Mouse (Mus musculus) midbrain, embryonic 15.5 days (tissue): Measurements from ENCODE around the gene Txlna. TPM values are rescaled to one million over a fixed set of nuclear protein-coding genes. Genes with fewer than 3 reads are reported as not detected.

Experiments used
- ATAC-seq: fragments of 200-750 bp; cut with Nextera tagmentation; replicated peaks from 2 replicates; pipeline ENCODE4 v1.8.0; 2017; ENCODE audit warnings: moderate TSS enrichment
- H3K27ac ChIP-seq: fragments of 300-500 bp; sonication (generic); 2 replicates; pipeline ENCODE4 v1.5.1; 2015; ENCODE audit warnings: mild to moderate bottlenecking, inconsistent platforms
- H3K27me3 ChIP-seq: fragments of 300-500 bp; sonication (generic); replicated peaks from 2 replicates; pipeline ENCODE4 v1.6.1; 2015; ENCODE audit warnings: inconsistent platforms
- H3K36me3 ChIP-seq: fragments of 300-500 bp; sonication (generic); replicated peaks from 2 replicates; pipeline ENCODE4 v1.6.1; 2015; ENCODE audit warnings: inconsistent platforms
- H3K4me1 ChIP-seq: fragments of 300-500 bp; sonication (generic); 2 replicates; pipeline ENCODE4 v1.6.1; 2015; ENCODE audit warnings: inconsistent platforms
- H3K4me2 ChIP-seq: fragments of 300-500 bp; sonication (generic); 2 replicates; pipeline ENCODE4 v1.6.1; 2015; ENCODE audit warnings: inconsistent platforms, mild to moderate bottlenecking, moderate library complexity
- H3K4me3 ChIP-seq: fragments of 300-500 bp; sonication (generic); 2 replicates; pipeline ENCODE4 v1.5.1; 2015; ENCODE audit warnings: mild to moderate bottlenecking, inconsistent platforms
- H3K9ac ChIP-seq: fragments of 300-500 bp; sonication (generic); 2 replicates; pipeline ENCODE4 v1.6.1; 2015; ENCODE audit warnings: mild to moderate bottlenecking, inconsistent platforms
- H3K9me3 ChIP-seq: fragments of 300-500 bp; sonication (generic); 2 replicates; pipeline ENCODE4 v1.6.1; 2016; ENCODE audit warnings: inconsistent platforms
- WGBS: fragments of 180-500 bp; shearing (Covaris S2); methylation state at CpG from one replicate; pipeline ENCODE4 v1.1.7; 2015; ENCODE audit warnings: mixed read lengths; 5-methylcytosine and 5-hydroxymethylcytosine counted together
- polyA plus RNA-seq: library from polyadenylated mRNA; unstranded; fragments of >200 nt; fragmentation: Nextera tagmentation; extraction: Ambion mirVana; gene quantifications from 2 replicates; pipeline ENCODE4 v1.2.1, GENCODE M21; 2015

The Txlna gene
- polyA plus RNA-seq, 1 experiment from 2014 or later, result 52.7 TPM

DNA sequence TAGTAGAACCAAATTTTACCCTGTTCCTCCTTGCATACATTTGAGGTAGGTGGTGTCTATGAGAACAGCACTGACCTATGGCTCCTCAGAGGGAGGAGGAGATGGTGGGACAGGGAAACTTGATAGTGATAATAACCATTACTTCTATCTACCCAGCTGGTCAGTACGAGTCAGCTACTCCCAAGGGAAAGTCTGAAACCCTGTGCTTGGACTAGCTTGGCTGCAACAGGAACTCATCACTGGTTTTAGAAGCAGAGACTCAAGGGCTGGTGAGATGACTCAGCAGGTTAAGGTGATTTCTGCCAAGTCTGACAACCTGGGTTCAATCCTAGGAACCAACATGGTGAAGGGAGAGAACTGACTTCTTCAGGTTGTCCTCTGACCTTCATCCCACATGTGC lies 7.8 kb upstream of the Txlna start:
- 92% methylated on average over 1 of the region's 1 CpGs for WGBS
- no peak overlapping the region for H3K27ac ChIP-seq
- no peak overlapping the region for H3K4me3 ChIP-seq
- no peaks in the 10 kb centered on the region for H3K4me1 ChIP-seq
- peaks cover 65% of the 10 kb centered on the region for H3K36me3 ChIP-seq
- H3K27me3 ChIP-seq, result no peaks in the 10 kb centered on the region
- H3K4me2 ChIP-seq, result no peak overlapping the region
- no peak for ATAC-seq
- no peaks in the 10 kb centered on the region for H3K9me3 ChIP-seq
- H3K9ac ChIP-seq, result no peak overlapping the region

DNA sequence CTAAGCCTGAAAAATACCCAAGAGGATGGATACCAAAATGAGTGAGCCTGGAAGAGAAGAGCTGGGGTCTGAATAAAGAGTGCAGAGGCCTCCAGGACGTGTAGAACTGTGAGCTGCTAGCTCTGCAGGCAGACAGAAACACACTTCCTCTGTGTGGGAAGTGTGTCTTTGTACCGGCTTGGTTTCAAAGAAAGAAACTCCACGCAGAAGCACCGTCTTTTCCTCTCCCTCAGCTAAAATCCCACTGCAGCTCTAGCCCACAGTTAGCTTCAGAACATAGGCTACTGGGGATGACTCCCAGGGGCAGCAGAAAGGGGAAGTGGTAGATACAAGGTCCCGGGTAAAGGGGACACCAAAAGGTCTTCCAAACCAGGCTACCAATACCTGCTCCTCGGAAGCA lies 4.3 kb upstream of the Txlna start:
- no peak for ATAC-seq
- 87% methylated on average over 6 of the region's 6 CpGs for WGBS
- Histone ChIP-seq H3K4me3 (no peak overlapping the region), H3K4me2 (no peak overlapping the region), H3K4me1 (peaks cover 3% of the 10 kb centered on the region; the same call in 1 of the 2 replicates), H3K27me3 (no peaks in the 10 kb centered on the region), H3K9me3 (no peaks in the 10 kb centered on the region), H3K27ac (no peak overlapping the region), H3K9ac (no peak overlapping the region), H3K36me3 (peaks cover 40% of the 10 kb centered on the region)

DNA sequence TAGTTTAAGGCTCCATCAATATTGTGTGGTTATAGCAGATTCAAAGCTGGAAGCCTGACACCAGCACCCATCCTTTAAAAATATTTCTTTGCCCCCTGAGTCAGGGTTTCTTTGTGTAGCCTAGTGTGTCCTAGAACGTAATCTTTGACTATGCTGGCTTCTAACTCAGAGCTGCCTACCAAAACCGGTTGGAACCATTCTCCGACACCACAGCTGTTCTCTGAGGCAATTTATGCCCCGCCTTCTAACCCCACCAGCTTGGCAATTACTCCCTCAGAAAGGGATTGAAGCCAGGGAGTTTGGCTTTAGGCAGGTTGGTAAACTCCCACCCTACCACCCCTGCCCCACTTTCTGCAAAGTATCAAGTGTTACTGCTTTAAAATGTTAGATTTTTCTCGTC lies 891 bp upstream of the Txlna start:
- Histone ChIP-seq H3K4me1 (peaks cover 26% of the 10 kb centered on the region), H3K27me3 (no peaks in the 10 kb centered on the region), H3K36me3 (peaks cover 16% of the 10 kb centered on the region; the same call in 1 of the 2 replicates), H3K4me3 (no peak overlapping the region), H3K4me2 (no peak overlapping the region), H3K27ac (no peak overlapping the region), H3K9me3 (no peaks in the 10 kb centered on the region), H3K9ac (no peak overlapping the region)
- WGBS, result 58% methylated on average over 5 of the region's 5 CpGs
- no peak for ATAC-seq

DNA sequence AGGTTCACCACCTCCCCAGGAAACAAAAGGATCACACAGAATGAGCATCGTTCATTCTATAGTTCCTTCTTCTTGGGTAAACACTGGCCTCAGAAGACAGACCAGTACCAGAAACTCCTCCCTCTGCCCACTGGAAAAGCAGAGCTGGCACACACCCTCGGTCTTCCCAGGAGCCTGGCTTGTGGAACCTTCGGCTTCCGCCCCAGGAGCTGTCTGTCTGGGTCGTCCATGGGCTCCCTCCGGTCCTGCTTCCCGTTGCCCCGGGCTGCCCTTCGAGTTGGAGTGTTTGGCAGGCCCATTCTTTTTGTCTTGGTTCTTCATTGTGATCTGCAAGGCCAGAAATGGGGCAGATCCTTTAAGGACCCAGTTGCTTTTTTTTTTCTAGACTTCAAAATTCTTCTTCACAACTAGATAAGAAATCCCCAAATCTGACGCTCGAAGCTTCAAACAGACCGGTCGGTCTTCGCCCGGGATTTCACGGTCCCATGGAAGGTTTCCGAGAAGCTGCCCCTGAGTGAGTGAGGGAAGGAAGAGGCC lies 696 bp downstream of the Txlna start:
- ATAC-seq, result no peak
- peak overlapping the region; percentile 97 for H3K27ac ChIP-seq
- peak overlapping the region; percentile 65 for H3K9ac ChIP-seq
- H3K9me3 ChIP-seq, result no peaks in the 10 kb centered on the region
- H3K4me2 ChIP-seq, result peak overlapping the region; percentile 95
- H3K27me3 ChIP-seq, result no peaks in the 10 kb centered on the region
- peaks cover 26% of the 10 kb centered on the region for H3K4me1 ChIP-seq
- H3K4me3 ChIP-seq, result peak overlapping the region; percentile 74
- H3K36me3 ChIP-seq, result peaks cover 16% of the 10 kb centered on the region; the same call in 1 of the 2 replicates
- 4% methylated on average over 17 of the region's 17 CpGs for WGBS

DNA sequence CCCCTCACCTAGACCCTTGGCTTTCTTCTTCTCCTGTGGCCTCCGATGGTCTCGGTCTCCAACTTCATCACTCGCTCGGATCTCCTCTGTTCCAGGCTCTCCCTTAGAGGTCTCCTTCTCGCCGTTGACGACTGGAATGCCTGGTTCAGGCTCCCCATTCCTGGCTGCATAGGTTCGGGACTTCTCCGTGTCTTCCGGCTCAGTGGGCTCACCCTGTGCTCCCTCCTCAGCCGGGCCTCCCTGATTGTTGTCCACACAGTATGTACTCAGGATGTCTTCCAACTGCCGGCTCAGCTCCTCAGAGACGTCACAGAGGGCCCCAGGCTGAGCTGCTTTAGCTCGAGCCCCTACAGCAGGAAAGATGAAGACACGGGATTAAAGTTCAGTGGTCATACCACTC lies 1.6 kb downstream of the Txlna start:
- Histone ChIP-seq H3K4me2 (peak overlapping the region; percentile 95), H3K9ac (peak overlapping the region; percentile 65; the same call in 1 of the 2 replicates), H3K27me3 (no peaks in the 10 kb centered on the region), H3K4me1 (peaks cover 26% of the 10 kb centered on the region), H3K27ac (no peak overlapping the region), H3K9me3 (no peaks in the 10 kb centered on the region), H3K4me3 (peak overlapping the region; percentile 74; the same call in 1 of the 2 replicates), H3K36me3 (peaks cover 23% of the 10 kb centered on the region; the same call in 1 of the 2 replicates)
- 86% methylated on average over 15 of the region's 15 CpGs for WGBS
- no peak for ATAC-seq

DNA sequence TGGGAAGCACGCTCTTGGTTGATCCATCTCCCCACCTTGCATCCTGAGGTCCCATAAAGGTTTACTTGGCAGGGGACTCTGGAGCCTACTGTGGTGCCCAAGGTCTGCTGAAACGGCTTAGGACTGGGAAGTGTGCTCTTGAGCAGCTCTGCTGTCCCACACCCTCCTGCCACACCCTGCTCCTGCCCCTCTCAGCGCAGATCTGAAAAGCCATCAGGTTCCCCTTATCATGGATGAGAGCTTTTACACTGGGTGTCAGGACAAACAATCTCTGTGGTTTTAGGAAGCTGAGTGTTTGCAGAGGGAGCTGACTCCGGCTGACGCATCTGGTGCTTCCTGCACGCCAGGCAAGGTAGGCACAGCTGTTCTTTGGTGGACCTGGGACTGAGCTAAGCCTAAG lies 7.0 kb downstream of the Txlna start:
- H3K27me3 ChIP-seq, result no peaks in the 10 kb centered on the region

DNA sequence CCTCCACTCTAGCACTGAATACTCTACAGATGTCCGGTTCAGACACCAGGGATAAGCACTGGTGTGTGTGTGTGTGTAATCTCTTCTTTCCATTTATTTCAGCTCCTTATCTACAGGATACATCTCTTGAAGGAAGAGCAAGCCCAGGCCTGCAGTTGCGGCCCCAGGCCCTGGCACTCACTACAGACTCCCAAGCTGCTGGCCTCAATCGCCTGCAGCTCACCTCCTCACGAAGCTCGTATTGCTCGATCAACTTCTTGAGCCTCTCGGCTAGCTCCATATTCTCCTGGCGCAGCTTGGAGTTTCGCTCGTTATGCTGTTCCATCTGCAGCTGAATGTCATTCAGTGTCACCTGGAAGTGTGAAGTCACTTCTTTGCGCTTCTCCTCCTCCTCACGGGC lies 9.0 kb downstream of the Txlna start:
- Histone ChIP-seq H3K36me3 (peaks cover 87% of the 10 kb centered on the region), H3K4me1 (peaks cover 4% of the 10 kb centered on the region; the same call in 1 of the 2 replicates), H3K4me2 (no peak overlapping the region), H3K4me3 (no peak overlapping the region), H3K9me3 (no peaks in the 10 kb centered on the region), H3K27ac (no peak overlapping the region), H3K9ac (no peak overlapping the region), H3K27me3 (no peaks in the 10 kb centered on the region)
- 96% methylated on average over 12 of the region's 12 CpGs for WGBS
- ATAC-seq, result no peak

More for the DNA sequence above, 7.0 kb downstream of the Txlna start:
- Histone ChIP-seq H3K9ac (no peak overlapping the region), H3K27ac (no peak overlapping the region), H3K9me3 (no peaks in the 10 kb centered on the region), H3K4me1 (peaks cover 14% of the 10 kb centered on the region), H3K4me2 (no peak overlapping the region), H3K4me3 (no peak overlapping the region), H3K36me3 (peaks cover 72% of the 10 kb centered on the region)
- WGBS, result 97% methylated on average over 6 of the region's 6 CpGs
- ATAC-seq, result no peak

DNA sequence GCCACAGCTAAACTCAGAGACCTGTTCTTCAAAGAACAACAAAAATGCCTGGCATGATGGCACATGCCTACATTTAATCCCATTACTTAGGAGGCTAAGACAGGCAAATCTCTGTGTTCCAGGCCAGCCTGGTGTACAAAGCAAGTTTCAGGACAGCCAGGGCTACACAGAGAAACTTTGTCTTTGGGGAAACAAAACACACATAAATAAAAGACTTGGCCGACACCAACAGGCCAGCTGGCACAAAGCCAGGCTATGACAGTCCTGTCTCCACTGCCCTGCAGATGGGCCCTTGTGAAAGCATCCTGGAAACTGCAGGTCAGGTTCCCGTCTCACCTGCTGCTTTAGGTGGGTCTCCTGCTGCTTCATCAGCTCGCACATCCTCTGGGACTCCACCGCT lies 9.9 kb downstream of the Txlna start:
- Histone ChIP-seq H3K4me3 (no peak overlapping the region), H3K36me3 (peaks cover 82% of the 10 kb centered on the region), H3K27me3 (no peaks in the 10 kb centered on the region), H3K4me2 (no peak overlapping the region), H3K27ac (no peak overlapping the region), H3K9ac (no peak overlapping the region), H3K4me1 (peaks cover 6% of the 10 kb centered on the region), H3K9me3 (no peaks in the 10 kb centered on the region)
- WGBS, result 81% methylated on average over 4 of the region's 4 CpGs
- ATAC-seq, result no peak

DNA sequence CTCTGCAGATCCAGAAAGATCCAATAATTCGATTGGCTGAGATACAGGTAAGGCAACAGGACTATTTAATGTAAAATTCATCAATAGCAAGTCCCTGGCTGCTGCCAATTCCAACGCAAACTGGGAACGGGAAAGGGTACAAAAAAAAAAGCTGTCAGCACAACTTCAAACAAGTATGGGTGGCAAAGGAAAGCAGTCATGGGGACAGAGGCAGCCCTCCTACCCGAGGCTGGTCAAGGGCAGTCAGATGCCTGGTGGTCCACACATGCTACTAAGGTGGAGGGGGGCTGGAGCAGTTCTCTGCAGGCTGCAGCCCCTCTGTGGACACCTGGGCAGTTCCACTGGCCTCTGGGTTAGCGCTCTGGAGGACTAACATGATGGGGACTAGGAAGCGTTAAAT lies 14.8 kb downstream of the Txlna start:
- Histone ChIP-seq H3K4me3 (no peak overlapping the region), H3K9ac (no peak overlapping the region), H3K9me3 (no peaks in the 10 kb centered on the region), H3K4me2 (no peak overlapping the region), H3K27ac (peak overlapping the region; percentile 91), H3K4me1 (peaks cover 42% of the 10 kb centered on the region), H3K27me3 (no peaks in the 10 kb centered on the region), H3K36me3 (peaks cover 44% of the 10 kb centered on the region)
- 80% methylated on average over 6 of the region's 6 CpGs for WGBS
- ATAC-seq, result no peak

DNA sequence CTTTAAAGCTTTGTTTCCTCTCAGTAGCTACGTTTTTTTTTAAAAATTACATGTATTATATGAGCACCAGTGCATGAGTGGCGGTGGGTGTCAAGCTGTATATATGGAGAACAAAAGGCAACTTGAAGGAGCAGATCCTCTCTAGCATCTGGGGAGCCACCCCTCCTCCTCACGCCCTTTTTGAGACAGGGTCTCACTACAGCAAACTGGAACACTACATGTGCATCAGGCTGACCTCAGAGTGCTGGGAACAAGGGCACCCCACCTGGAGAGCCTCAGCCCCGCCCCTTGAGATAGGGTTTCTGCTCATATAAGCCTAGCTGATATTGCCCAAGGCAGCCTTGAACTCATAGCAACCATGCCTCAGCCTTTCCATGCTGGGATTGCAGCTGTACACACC lies 15.4 kb downstream of the Txlna start:
- H3K9ac ChIP-seq, result no peak overlapping the region
- 43% methylated on average over 4 of the region's 4 CpGs for WGBS
- peaks cover 38% of the 10 kb centered on the region for H3K36me3 ChIP-seq

DNA sequence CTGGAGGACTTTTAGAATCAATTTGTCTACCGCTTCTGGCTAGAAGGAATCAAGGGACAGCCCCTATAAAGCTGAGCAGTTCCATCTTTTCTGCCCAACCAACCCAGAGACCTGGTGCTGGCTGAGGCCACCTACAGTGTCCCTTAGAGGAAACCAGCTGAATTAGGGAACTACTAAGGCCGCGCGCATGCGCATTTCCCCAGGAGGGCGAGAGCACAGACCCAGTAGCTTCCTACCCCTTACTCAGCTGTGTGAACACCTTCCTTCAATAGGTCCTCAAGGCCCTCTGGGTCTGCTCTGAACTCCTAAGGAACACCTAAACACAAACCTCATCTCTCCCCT lies 15.9 kb downstream of the Txlna start:
- whole genome bisulfite sequencing, result 2% methylated on average over 6 of the region's 6 CpGs
- peaks cover 33% of the 10 kb centered on the region for H3K36me3 ChIP-seq

More for the DNA sequence above, 15.4 kb downstream of the Txlna start:
- no peak for ATAC-seq
- Histone ChIP-seq H3K27ac (peak overlapping the region; percentile 91), H3K9me3 (no peaks in the 10 kb centered on the region), H3K4me3 (peak overlapping the region; percentile 54), H3K27me3 (no peaks in the 10 kb centered on the region), H3K4me1 (peaks cover 48% of the 10 kb centered on the region), H3K4me2 (peak overlapping the region; percentile 82)

DNA sequence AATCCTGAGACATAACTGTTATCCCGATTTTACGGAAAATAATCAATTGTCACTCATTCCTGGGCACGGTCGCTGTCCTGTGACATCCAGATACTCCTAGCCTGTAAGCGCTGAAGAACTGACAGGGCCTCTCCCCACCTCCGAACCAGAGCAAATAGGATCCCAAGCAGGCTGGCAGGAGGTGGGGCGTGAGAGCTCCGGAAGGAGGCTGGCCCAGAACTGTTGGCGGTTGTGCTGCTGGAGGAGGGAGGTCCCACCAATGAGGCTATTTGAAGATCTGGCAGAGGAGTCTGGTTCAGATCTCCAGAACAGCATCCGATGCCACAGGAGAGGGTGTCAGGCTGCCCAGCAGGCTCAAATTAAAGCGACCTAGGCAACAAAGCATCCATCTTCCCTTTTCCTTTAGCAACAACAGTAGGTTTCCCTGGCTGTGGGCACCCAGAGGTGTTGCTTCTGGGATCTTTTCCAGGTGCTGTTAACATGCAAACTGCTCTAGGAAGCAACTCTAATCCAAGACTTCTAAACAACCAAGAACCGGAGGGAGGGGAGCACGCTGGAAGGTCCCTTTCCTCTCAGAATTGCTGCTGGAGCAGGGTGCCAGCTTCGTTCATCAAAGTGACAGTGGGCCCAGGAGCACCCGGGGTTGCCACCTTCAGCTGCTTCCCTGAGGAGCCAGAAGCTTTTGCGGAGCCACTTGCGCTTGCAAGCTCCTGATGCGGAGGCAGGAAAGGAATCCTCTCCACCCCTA lies 16.4 kb downstream of the Txlna start:
- Histone ChIP-seq H3K4me3 (peak overlapping the region; percentile 54), H3K9ac (peak overlapping the region; percentile 70), H3K4me2 (peak overlapping the region; percentile 82), H3K4me1 (peaks cover 49% of the 10 kb centered on the region), H3K9me3 (no peaks in the 10 kb centered on the region), H3K27ac (peak overlapping the region; percentile 91), H3K27me3 (no peaks in the 10 kb centered on the region), H3K36me3 (peaks cover 29% of the 10 kb centered on the region)
- WGBS, result 0% methylated on average over 18 of the region's 18 CpGs
- ATAC-seq, result peak; percentile 96

More for the DNA sequence above, 15.9 kb downstream of the Txlna start:
- Histone ChIP-seq H3K4me2 (peak overlapping the region; percentile 82), H3K4me3 (peak overlapping the region; percentile 54), H3K27ac (peak overlapping the region; percentile 91), H3K27me3 (no peaks in the 10 kb centered on the region), H3K9ac (peak overlapping the region; percentile 70), H3K9me3 (no peaks in the 10 kb centered on the region), H3K4me1 (peaks cover 49% of the 10 kb centered on the region)
- ATAC-seq, result peak; percentile 49

DNA sequence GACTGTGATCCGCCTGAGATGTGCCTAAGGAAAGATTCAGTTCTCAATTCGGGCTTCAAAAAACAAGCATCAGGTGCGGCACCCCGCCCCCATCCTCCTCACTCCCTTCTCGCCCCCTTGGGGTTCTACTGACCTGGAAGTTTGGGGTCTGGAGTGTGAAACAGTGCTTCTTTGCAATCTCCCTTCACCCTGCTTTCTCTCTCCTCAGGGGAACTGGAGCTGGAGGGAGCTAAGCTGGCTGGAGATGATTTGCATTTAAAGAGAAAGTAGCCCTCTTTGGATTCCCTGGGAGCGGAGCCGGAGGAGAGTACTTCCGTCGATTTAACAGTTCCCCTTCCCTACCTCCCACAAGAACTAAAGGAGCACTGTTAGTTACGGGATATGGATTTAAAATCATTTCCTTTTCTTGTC lies 17.2 kb downstream of the Txlna start, which contains the start of gene Ccdc28b:
Ccdc28b (minus strand) TSS at position 267 of the 411 bp plus-strand sequence.
- ATAC-seq, result peak; percentile 55
- 2% methylated on average over 10 of the region's 10 CpGs for WGBS
- Histone ChIP-seq H3K4me2 (peak within 1 kb of the TSS; percentile 82), H3K36me3 (peaks cover 22% of the 10 kb centered on the region), H3K27me3 (no peaks in the 10 kb centered on the region), H3K27ac (peak within 1 kb of the TSS; percentile 91), H3K4me3 (peak within 1 kb of the TSS; percentile 54), H3K9ac (peak within 1 kb of the TSS; percentile 70), H3K9me3 (no peaks in the 10 kb centered on the region), H3K4me1 (peaks cover 53% of the 10 kb centered on the region)
